Mouse (Mus musculus): Measurements from ENCODE around the gene Bcl9.

The Bcl9 gene

DNA sequence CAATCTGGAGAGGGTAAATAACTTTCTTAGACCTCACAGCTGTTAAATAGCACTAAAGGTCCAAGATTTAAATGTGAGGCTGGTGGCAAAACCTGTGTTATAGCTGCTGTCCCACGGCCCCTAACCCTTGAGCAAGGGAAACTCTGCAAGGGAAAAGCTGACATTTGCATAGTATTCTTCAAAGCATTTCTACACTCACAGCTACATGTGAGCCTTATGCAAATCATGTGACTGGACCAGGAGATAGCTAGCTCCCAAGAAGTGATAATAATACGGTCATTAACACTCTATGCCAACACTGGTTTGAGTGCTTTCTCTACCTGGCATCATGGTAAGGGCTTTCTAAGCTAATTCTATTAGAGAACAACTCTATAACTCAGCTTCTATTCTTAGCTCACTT lies 60.3 kb downstream of the Bcl9 start:
- in situ Hi-C loops (cut with MboI; ENCODE audit: low sequenced_read_pairs), result no loop called here

DNA sequence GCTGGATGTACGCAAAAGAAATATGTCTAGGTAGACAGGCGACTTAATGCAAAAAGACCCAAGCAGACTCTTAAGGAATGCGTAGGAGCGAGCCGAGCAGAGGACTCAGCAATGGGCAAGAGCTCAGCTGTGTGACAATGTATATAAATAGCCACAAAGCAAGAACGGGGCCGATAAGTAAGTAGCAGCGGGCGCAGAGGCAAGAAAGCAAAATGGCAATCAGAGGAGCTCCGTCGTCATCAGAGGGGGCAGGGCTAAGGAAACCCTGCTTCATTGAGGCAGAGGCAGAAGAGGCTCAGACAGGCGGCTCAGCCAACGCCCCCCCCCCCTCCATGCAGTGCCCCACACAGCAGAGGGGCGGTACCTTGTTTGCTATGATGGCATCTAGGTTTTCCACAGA lies 62.9 kb downstream of the Bcl9 start:
- in situ Hi-C loops (cut with MboI; ENCODE audit: low sequenced_read_pairs), result no loop called here

DNA sequence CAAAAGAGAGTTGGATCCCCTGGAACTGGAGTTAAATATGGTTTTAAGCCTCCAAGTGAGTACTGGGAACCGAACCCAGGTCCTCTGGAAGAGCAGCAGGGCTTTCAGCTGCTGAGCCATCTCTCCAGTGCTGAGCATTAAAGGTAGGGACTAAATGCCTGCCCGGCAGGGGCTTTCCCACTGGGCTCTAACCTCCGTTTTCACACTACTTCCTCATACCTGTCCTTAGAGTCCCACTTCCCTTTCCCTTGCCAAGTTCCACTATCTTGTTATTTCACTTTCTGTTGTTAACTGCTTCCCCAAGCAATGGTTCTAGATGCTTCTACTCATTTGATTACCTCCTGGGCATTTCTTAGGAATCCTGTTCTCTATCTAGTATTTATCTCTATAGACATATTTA lies 65.4 kb downstream of the Bcl9 start:
- in situ Hi-C loops (cut with MboI; ENCODE audit: low sequenced_read_pairs), result no loop called here

DNA sequence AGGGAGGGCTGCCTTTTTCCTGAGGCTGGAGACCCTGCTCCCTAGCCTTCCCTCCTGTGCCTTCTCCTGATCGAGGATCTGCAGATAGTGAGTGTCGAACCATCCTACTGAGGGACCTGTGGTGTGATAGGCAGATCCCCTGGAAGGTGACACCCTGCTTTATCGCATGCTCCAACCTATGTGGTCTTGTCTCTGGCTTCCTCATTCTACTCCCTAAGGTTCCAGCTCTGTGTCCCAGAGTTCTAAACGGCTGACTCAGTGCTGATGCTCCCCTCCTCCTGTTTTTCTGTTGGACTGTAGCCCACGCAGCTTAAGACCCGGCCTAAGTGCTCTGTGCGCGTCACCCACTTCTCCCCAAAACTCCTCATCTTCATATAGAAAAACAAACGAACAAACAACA lies 65.9 kb downstream of the Bcl9 start:
- in situ Hi-C loops (cut with MboI; ENCODE audit: low sequenced_read_pairs), result no loop called here

DNA sequence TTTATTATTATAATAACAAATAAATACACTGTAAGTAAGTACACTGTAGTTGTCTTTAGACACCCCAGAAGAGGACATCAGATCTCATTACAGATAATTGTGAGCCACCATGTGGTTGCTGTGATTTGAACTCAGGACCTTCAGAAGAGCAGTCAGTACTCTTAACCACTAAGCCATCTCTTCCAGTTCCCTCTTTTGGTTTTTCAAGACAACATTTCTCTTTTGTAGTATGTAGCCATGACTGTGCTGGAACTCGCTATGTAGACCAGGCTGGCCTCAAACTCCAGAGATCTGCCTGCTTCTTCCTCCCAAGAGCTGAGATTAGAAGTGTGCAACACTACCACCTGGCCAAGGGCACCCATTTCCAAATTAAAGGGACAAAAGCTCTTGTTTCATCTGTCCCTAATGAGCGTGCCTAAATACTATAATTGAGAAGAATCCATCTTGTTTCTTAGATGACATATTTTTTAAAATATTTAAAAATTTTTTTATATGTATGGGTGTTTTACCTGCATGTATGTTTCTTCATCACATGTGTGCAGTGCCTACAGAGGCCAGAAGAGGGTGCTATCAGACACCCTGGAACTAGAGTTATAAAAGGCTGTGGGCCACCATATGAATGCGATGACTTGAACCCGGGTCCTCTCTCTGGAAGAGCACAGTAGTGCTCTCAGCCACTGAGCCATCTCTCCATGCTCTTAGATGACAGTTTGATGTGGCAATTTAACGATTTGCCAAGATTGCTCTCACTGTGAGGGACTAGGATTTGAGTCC lies 66.9 kb downstream of the Bcl9 start:
- in situ Hi-C loops (cut with MboI; ENCODE audit: low sequenced_read_pairs), result no loop called here

DNA sequence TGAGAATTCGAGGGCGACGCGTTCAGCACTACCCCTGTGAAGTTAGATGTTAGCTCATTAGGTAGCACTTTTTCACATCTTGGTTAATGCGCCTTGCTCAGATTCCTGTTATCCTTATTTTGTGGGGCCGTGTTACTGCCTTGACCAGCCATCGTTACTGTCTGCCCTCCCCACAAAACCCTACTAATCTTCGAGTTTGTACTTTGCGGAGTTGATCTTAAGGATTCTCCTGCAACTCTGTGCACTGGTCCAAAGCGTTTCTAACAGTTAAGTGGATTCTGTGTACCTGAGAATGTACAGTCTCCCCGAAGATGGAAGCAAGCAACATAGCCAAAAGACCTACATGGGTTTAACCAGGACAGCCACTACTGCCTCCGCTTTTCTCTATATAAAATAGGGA lies 69.3 kb downstream of the Bcl9 start:
- in situ Hi-C loops (cut with MboI; ENCODE audit: low sequenced_read_pairs), result no loop called here

DNA sequence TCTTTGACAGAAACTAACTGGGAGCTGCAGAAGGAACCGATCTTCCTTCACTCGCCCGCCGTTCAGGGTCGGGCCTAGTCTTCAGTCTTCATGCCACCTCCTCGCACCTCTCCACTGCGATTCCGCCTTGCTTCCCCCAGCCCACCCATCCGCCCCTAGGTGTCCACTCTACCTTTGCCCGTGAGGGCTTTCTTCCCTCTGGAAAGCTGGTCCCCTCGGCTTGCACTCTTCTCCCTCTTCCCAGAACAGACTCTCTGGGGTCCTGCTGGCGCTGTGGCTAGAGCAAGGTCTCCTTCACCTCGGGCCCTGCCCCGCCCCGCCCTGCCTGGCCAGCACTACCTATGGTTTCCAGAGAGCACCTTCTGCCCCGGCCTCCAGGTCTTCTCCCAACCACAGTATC lies 69.7 kb downstream of the Bcl9 start:
- in situ Hi-C loops (cut with MboI; ENCODE audit: low sequenced_read_pairs), result no loop called here

DNA sequence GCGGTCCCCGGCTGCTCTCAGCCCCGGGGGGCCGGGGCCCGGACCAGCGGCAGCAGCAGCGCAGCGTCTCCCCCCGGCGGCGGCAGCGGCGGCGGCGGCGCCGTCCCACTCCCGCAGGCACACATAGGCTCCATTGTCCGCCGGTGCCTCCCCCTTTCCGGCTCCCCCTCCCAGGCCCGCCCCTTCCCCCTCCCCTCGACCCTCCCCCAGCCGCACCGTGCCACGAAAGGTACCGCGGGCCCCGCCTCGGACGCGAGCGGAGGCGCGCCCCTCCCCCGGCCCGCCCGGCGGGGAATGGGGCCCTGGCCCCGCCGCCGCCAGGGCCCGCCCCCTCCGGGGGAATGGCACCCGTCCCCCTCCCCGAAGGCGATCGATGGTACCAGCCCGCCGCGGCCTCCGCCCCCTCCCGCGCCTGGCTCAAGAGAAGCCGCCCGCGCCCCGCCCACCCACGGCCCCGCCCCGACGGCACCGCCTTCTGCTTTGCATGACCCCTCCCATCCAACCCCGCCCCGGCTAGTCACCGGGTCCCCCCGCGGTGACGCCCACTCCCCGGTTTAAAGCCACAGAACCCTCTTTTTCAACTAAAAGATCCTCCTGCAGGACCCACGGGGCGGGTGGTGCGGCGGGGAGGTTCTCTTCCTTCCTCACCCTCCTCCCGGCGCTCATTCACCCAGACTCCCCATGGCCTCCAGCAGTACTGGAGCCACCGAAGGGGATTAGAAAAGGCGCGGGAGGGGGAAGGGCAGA lies 70.3 kb downstream of the Bcl9 start:
- in situ Hi-C loops (cut with MboI; ENCODE audit: low sequenced_read_pairs), result no loop called here

DNA sequence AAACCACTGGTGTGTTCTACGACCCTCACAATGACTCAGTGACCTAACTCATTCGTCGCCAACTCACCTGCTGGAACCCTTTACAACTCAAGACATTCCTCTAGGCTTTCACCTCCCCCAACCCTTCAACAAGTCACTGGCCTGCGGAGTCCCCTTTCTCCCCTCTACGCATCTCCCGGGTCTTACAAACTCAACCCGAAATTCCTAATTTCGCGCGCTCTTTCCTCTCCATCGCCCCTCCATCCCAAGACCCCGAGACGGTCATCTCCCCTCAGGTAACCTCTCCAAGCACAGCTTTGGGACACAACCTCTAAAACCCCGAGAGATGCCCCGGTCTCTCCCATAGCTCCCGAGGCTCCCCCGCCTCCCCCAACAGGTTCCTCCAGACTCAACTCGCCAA lies 71.0 kb downstream of the Bcl9 start:
- in situ Hi-C loops (cut with MboI; ENCODE audit: low sequenced_read_pairs), result no loop called here

DNA sequence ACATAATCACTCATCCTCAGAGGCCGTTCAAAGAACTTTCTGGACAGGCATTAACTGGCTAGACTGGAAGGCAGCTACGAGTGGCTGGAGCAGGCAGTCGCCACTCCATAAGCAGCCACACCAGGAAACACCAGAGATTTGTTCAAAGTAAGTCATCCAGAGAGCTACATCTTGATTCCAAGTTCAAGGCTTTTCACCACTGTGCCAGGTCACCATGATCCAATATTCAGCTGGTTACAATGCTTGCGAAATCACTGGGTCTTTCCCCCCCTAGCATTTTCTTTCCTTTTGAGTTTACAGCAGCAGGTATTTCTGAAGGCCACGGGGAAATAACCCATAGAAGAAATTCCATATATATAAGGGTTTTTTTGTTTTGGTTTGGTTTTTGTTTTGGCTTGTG lies 72.5 kb downstream of the Bcl9 start:
- in situ Hi-C loops (cut with MboI; ENCODE audit: low sequenced_read_pairs), result no loop called here

DNA sequence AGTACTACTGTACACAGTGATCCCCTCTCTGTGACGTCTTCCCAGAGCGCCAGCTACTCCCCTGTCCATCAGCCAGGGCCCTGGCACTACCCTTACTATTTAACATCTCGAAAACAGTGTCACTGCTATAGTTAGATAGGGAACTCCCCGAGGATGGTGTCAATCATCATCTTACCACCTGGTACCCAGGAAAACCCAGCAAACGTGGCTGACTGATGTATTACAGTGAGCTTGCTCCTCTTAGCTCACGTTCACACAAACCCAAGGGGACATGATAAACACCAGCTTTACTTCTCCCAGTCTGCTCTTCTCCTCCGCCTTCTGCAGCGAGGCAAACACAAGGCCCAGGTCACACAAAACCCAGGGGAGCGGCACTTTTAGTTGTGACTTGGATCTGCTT lies 74.5 kb downstream of the Bcl9 start:
- in situ Hi-C loops (cut with MboI; ENCODE audit: low sequenced_read_pairs), result no loop called here

DNA sequence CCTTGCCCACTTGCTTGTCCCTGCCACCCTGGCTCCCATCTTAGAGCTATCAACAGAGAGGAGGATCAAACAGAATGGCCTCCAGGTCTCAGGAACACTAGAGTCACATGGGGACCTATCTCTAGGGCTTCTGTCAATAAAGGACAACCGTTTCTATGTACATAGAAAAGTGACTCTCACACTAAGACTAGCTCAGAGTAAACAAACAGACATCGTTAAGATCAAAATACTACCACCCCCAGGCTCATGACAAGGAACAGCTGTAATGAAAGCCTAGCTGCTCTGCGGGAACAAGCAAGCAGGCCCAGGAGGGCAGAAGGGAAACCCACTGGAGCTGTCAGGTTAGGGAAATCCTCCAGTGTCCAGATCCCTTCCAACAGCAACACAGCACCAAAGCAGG lies 82.2 kb downstream of the Bcl9 start:
- in situ Hi-C loops (cut with MboI; ENCODE audit: low sequenced_read_pairs), result no loop called here

DNA sequence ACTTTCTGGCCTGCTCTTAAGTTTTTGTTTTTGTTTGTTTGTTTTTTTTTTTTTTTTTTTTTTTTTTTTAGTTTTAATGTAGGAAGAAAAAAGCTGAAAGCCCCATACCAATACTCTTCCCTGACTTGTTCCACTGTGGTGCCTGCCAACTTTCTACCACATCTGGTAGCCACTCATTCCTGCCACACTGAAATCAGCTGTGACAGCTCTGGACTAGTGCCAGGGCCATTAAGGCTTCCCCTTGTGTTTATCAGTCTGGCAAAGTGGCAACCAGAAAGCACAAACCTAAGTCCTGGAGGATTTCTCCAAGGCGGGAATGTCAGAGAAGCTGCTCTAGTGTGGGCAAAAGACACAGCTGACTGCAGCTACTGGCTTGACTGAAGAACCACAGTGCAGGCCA lies 83.3 kb downstream of the Bcl9 start:
- in situ Hi-C loops (cut with MboI; ENCODE audit: low sequenced_read_pairs), result no loop called here

DNA sequence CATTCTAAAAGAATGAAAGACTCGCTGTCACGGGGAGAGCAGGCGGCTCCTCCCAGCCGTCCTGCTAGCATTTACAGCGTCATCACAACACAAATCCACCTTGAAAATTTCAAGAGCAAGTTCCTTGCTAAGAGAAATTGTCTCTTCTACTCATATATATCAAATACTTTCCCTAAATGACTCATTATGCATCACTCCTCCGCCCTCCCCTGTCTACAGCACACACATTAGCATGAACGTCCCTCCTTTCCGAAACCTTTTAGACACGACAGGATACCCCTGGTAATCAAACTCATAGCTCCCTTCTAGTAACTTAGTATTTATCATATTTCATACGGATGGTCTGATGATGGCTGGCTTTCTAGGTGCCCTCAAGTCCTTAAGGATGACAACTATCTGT lies 83.8 kb downstream of the Bcl9 start:
- in situ Hi-C loops (cut with MboI; ENCODE audit: low sequenced_read_pairs), result no loop called here

DNA sequence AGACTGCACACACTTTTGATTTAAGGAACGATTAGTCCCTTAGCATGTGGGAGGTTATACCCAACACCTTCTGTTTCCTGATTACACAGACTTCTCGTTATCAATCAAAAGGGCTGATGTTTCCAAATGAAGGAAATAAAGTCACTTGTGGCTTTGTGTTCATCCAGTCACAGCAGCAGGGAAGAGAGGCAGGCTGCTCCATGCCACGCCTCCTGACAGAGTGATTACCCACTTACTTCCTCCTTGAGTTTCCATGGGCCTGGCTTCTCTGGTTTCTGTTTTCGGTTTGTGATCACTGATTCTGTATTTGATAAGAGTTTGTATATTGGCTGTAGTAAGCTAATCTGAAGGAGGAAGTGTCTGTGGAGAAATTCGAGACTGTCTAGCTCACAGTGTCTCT lies 86.5 kb downstream of the Bcl9 start:
- in situ Hi-C loops (cut with MboI; ENCODE audit: low sequenced_read_pairs), result no loop called here

DNA sequence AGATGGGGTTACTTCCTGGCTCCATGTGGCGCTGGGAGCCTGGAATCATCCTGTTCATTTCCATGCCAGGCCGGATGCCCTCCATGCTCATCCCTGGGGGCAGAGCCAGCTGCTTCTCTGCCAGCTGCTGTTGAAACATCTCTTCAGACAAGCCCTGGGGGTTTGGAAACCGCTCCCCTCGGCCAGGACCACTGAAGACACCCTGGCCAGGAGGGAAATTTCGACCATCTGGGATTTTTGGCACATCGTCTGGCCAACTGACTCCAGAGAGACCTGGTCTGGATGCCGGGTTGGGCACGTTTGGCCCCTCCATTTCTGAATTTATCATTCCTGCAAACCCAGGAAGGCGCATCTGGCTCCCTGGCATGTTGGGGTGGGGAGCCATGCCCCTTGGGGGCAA lies 88.4 kb downstream of the Bcl9 start:
- in situ Hi-C loops (cut with MboI; ENCODE audit: low sequenced_read_pairs), result loop anchor here (10.0 kb wide), 1 partner anchor 125 kb away; no protein-coding TSS in a partner anchor

DNA sequence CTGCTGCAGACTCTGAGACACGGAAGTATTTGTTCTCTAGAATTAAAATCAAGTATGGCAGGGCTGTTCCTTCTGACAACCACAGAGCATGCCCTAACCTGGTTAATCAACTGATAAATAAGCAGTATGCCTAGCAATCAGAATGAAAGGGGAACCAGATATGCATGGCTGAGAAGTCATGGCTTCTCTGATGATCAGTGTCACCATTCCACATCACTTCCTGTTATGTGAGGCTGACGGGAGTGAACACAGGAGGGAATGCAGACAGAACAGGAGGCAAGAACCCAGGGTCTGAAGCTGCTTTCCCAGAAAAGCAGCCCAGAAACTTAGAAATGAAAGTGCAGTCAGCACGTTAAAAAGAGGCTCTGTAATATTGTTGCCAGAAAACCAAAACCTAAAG lies 91.2 kb downstream of the Bcl9 start:
- in situ Hi-C loops (cut with MboI; ENCODE audit: low sequenced_read_pairs), result loop anchor here (10.0 kb wide), 1 partner anchor 128 kb away; no protein-coding TSS in a partner anchor

DNA sequence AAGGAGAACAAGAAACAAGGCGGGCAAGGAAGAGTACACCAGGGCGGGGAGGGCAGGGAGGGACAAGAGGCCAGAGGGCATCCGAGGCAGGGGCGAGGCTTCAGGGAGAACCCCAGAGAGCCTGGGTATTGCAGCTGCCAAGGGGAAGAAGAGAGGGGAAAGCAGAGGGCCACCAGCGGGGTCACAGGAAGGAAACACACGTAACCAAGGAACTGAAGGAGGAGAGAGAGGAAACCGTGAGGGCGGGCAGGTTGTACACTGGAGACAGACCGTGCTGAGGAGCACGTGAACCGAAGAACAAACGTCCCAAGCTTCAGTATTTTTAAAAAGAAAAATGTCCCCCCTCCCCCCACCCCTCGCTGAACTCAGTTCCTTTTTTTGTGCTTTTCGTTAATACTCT lies 93.8 kb downstream of the Bcl9 start:
- in situ Hi-C loops (cut with MboI; ENCODE audit: low sequenced_read_pairs), result loop anchor here (10.0 kb wide), 1 partner anchor 131 kb away; no protein-coding TSS in a partner anchor

DNA sequence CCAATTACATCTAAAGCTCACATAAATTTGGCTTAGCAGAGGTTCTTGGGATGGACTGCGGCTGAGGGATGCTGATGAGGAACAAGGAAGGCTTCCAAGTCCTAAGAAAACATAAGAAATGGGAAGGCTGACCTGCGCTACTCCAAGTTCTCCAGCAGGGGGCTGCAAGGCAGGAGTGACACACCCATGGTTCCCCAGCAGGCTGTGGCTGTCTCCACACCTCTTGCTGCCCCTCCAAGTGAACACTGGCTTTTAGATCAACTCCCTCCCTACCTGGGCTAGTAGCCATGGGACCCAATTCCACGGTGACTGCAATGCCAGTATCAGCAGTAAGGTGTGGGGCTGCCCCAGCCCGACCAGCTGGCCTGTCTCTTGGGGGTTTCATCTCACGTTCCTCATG lies 95.8 kb downstream of the Bcl9 start:
- in situ Hi-C loops (cut with MboI; ENCODE audit: low sequenced_read_pairs), result loop anchor here (10.0 kb wide), 1 partner anchor 133 kb away; no protein-coding TSS in a partner anchor

DNA sequence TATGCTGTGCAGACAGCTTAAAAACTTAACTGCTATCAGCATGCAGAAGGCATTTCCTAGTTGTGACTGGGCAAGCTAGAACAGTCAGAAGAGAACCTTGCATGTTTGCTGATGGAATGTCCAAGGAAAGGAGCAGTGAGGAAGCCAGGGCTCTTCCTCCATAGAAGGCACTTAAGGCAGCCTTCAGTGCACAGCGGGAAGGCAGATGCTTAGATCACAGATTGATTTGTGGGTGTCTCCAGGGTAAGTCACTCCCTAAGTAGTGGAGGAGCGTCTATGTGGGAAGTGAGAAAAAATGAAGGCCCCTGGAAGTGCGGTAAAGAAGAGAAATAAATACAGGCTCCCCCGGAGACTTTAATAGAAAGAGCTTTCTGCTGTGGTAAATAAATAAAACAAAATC lies 98.5 kb downstream of the Bcl9 start:
- in situ Hi-C loops (cut with MboI; ENCODE audit: low sequenced_read_pairs), result no loop called here

DNA sequence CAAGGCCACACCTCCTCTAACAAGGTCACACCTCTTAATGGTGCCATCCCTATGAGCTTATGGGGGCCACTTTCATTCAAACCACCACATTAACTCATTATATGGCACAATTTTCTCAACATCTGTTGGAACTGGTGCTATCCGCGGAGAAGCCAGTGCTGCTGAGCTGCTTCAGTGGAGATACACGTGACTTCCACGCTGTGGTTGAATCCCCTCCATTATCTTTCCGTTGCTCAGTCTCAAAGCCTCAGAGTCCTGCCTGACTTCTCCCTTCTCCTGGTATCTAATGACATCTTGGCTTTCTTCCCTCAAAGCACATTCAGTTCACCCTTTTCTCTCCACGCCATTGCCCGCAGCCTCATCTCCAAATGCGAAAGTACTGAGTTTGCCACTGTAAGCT lies 101.1 kb downstream of the Bcl9 start:
- in situ Hi-C loops (cut with MboI; ENCODE audit: low sequenced_read_pairs), result no loop called here

DNA sequence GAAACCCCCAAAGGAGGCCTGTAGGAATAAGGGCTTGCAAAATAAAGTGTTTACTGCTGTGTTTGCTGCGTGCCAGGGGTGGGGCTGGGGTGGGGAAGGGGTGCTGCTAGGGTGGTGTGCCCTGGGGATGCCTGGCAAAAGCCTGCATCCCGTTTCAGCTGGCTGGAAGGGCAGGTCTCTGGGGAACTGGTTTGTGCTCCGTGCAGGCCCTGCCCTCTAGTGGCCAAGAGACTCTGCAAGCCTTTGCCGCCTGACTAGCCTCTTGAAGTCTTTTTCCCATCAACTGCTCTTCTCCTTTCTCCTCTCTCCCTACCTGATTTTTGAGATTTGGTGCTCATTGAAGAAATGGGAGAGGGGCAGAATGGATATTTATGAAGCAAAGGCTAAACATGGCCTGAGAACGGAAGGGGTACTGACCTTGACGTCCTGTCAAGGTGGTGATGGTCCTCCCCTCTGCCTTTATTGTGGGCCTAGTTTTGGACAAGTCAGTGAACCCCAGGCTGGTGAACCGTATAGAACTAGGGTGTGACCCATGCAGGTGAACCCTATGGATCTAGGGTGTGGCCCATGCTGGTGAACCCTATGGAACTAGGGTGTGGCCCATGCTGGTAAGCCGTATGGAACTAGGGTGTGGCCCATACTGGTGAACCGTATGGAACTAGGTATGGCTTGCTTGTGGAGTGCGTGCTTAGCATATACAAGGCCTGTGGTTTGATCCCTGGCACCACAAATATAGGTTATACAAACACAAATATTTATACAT lies 112.4 kb downstream of the Bcl9 start:
- in situ Hi-C loops (cut with MboI; ENCODE audit: low sequenced_read_pairs), result no loop called here

Data from CH12F3 (cell line).